Mouse (Mus musculus) testis, adult 2 months (tissue): ENCODE data around the gene Ankfn1.

Experiments used
- CTCF ChIP-seq: fragments of 200-500 bp; IDR thresholded peaks from 2 replicates; pipeline ENCODE4 v1.5.1; 2012; ENCODE audit warnings: low read depth, mild to moderate bottlenecking, inconsistent platforms, low read length, moderate library complexity; ENCODE audit not compliant: control insufficient read depth, insufficient read depth, insufficient replicate concordance
- POLR2A ChIP-seq: fragments of 200-500 bp; IDR thresholded peaks from 2 replicates; pipeline ENCODE4 v1.6.1; 2012; ENCODE audit warnings: low read depth, mild to moderate bottlenecking, inconsistent platforms, low read length, moderate library complexity; ENCODE audit not compliant: control insufficient read depth

DNA sequence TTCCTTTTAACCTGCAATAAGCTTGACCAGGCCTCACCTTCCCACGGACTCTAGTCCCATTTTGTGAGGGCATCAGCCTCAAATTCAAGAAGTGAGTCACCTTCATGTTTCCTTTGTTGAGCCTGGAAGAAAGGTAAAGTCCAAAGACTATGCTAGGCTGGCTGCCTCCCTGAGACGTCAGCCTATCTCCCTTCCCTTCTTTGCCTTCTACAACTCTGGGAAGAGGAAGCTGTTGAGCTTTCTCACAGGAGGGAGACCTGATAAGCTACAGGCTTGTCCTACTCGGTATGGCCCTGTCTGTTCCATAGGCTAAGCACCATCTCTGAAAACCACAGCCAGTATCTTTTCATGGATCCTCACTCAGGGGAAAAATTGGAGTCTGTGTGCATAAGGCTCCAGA lies 2.5 kb downstream of the Ankfn1 start:
- TF ChIP-seq CTCF: no peak
- no peak for TF ChIP-seq POLR2A
